Mouse (Mus musculus) lung, postnatal 0 days (tissue): ENCODE data around the gene Mapkapk2. TPM values are rescaled to one million over a fixed set of nuclear protein-coding genes. Genes with fewer than 3 reads are reported as not detected.

ENCODE experiments used
- ATAC-seq: fragments of 200-750 bp; cut with Nextera tagmentation; 2 replicates; pipeline ENCODE4 v1.8.0; 2017; ENCODE audit warnings: moderate library complexity
- DNase-seq: peaks from one replicate; pipeline ENCODE4 v3.0.0-alpha.2; 2016; ENCODE audit warnings: low spot score
- H3K27ac ChIP-seq: fragments of 300-500 bp; sonication (generic); 2 replicates; pipeline ENCODE4 v1.5.1; 2014; ENCODE audit warnings: antibody characterized with exemption, mild to moderate bottlenecking, low read length, mixed read lengths
- H3K27me3 ChIP-seq: fragments of 300-500 bp; sonication (generic); replicated peaks from 2 replicates; pipeline ENCODE4 v1.6.1; 2014; ENCODE audit warnings: low read length, mixed read lengths; ENCODE audit not compliant: insufficient read depth
- H3K36me3 ChIP-seq: fragments of 300-500 bp; sonication (generic); 2 replicates; pipeline ENCODE4 v1.6.1; 2014; ENCODE audit warnings: low read length, mixed read lengths; ENCODE audit not compliant: insufficient read depth
- H3K4me1 ChIP-seq: fragments of 300-500 bp; sonication (generic); 2 replicates; pipeline ENCODE4 v1.6.1; 2014; ENCODE audit warnings: antibody characterized with exemption, low read depth, low read length, mixed read lengths; ENCODE audit not compliant: insufficient read depth
- H3K4me2 ChIP-seq: fragments of 300-500 bp; sonication (generic); replicated peaks from 2 replicates; pipeline ENCODE4 v1.6.1; 2014; ENCODE audit warnings: low read depth, mild to moderate bottlenecking, low read length, moderate library complexity, mixed read lengths
- H3K4me3 ChIP-seq: fragments of 300-500 bp; sonication (generic); 2 replicates; pipeline ENCODE4 v1.5.1; 2014; ENCODE audit warnings: low read depth, low read length
- H3K9ac ChIP-seq: fragments of 300-500 bp; sonication (generic); replicated peaks from 2 replicates; pipeline ENCODE4 v1.6.1; 2014; ENCODE audit warnings: low read depth, mild to moderate bottlenecking
- H3K9me3 ChIP-seq: fragments of 300-500 bp; sonication (generic); 2 replicates; pipeline ENCODE4 v1.6.1; 2016; ENCODE audit warnings: low read length, mixed read lengths
- CTCF ChIP-seq: IDR thresholded peaks from 2 replicates; pipeline ENCODE4 v1.5.1; 2016; ENCODE audit warnings: antibody characterized with exemption, mild to moderate bottlenecking
- EP300 ChIP-seq: IDR thresholded peaks from 2 replicates; pipeline ENCODE4 v1.6.1; 2016; ENCODE audit warnings: antibody characterized with exemption, mild to moderate bottlenecking, control low read depth
- WGBS: fragments of 180-500 bp; shearing (Covaris S2); extraction: QIAGEN DNeasy Blood & Tissue Kit; methylation state at CpG from one replicate; pipeline ENCODE4 v1.1.7; 2014; 5-methylcytosine and 5-hydroxymethylcytosine counted together
- polyA plus RNA-seq: library from polyadenylated mRNA; unstranded; fragments of >200 nt; fragmentation: Nextera tagmentation; extraction: Ambion mirVana; gene quantifications from 2 replicates; pipeline ENCODE4 v1.2.1, GENCODE M21; 2015

Mapkapk2 gene
- polyA plus RNA-seq, 1 experiment from 2014 or later = 65.0 TPM

DNA sequence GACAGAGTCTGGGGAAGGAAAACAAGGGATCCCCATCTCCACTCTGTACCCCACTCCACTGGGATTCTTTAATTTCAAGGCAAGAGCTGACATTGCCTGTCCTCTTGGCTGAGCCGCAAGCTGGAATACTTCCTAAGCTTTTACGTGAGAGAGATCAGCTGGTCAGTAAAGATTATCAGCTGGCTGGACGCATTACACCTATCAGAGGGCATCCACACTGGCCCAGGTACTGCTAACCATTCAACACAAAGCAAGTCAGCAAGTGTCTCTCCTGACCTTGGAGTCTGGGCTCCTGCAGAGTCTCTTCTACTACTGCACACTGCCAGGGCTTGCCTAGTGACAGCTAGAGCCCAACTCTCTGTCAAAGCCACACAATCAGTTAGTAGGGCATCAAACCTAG lies 6.1 kb downstream of the Mapkapk2 start:
- Histone ChIP-seq H3K4me1 (peaks cover 67% of the 10 kb centered on the region; the same call in 1 of the 2 replicates), H3K27ac (no peak overlapping the region), H3K27me3 (no peaks in the 10 kb centered on the region), H3K9ac (no peak overlapping the region), H3K9me3 (no peaks in the 10 kb centered on the region), H3K4me2 (no peak overlapping the region), H3K4me3 (no peak overlapping the region), H3K36me3 (no peaks in the 10 kb centered on the region)
- ATAC-seq = no peak
- 71% methylated on average over 3 of the region's 3 CpGs for WGBS
- DNase-seq = no peak
- no peak for TF ChIP-seq CTCF
- TF ChIP-seq EP300 = no peak

DNA sequence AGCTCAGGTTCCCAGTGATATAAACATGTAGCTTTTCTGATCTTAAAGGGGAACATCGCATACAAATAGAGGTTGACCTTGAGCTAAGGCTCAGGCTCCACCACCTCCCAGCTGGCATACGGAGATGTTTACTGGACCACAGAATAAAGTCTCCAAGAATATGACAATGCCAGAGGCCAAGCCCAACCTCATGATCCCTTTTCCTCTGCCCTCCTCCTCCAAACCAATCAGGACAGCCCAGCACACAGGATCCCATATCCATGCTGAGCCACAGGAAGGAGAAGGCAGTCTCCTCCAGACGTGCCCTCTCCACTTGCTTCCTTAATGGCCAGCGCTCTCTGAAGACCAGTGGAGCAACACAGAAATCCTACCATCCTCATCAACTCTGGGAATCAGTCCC lies 6.7 kb downstream of the Mapkapk2 start:
- DNase-seq (peak; percentile 38), ATAC-seq (no peak)
- H3K27ac ChIP-seq = peak overlapping the region; percentile 69; the same call in 1 of the 2 replicates
- no peaks in the 10 kb centered on the region for H3K9me3 ChIP-seq
- H3K4me1 ChIP-seq = peaks cover 68% of the 10 kb centered on the region
- TF ChIP-seq EP300 = no peak
- no peaks in the 10 kb centered on the region for H3K36me3 ChIP-seq
- H3K4me2 ChIP-seq = peak overlapping the region; percentile 22; the same call in 1 of the 2 replicates
- H3K9ac ChIP-seq = no peak overlapping the region
- no peak overlapping the region for H3K4me3 ChIP-seq
- 45% methylated on average over 4 of the region's 4 CpGs for WGBS
- H3K27me3 ChIP-seq = no peaks in the 10 kb centered on the region

DNA sequence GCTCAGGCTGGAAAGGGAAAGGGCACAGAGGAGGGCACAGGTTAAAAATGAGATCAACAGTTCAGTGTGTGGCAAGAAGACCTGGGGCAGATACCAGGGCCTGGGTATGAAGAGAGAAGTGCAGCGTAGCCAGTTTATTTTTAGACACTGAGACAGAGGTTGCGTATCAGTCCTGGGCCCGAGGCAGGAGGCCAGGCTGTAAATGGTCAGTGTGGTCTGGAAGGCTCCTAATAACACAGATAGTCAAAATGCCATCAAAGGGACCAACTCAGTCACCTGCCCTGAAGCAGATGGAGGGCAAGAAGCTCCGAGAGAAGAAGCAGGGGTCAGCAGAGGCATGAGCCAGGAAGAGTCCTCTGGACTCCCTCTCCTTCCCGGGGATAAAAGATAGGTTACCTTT lies 7.4 kb downstream of the Mapkapk2 start:
- WGBS = 32% methylated on average over 5 of the region's 5 CpGs
- H3K4me3 ChIP-seq = no peak overlapping the region

DNA sequence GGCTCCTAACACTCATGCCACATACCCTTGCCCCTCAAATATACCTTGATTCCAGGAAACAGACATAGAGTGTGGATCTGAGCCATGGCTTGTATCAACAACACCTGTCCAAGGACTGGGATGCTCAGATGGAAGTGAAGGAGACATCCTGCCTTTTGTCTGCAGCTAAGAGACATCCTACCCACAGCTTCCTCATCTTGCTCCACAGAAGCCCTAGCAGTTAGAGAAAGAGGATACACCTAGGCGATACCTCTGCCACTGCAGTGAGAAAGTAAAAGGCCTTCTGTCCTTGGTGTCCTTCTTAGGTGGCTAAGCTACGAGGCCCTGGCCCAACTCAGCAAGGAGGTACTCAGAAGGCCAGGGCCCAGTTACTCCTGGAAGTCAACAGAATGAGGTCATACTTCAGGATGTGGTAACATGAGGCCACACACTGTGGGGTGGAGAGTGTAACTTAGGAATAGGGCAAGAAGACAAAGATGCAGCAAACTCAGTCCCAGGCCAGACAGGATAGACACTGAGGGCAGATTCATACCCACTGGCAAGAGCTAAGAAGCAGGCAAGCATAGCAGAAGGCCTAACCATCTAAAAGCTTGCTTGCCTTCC lies 8.0 kb downstream of the Mapkapk2 start:
- WGBS = 48% methylated on average over 2 of the region's 2 CpGs
- peak overlapping the region; percentile 72 for H3K27ac ChIP-seq
- peaks cover 70% of the 10 kb centered on the region for H3K4me1 ChIP-seq
- H3K4me2 ChIP-seq = 0 out of 2 replicates have a peak overlapping the region, but pooled peaks have one; percentile 12
- TF ChIP-seq CTCF = no peak
- TF ChIP-seq EP300 = no peak
- DNase-seq (peak; percentile 82), ATAC-seq (peak; percentile 68)
- H3K9me3 ChIP-seq = no peaks in the 10 kb centered on the region
- H3K4me3 ChIP-seq = no peak overlapping the region
- no peaks in the 10 kb centered on the region for H3K36me3 ChIP-seq
- H3K9ac ChIP-seq = no peak overlapping the region
- no peaks in the 10 kb centered on the region for H3K27me3 ChIP-seq

More for the DNA sequence above, 7.4 kb downstream of the Mapkapk2 start:
- TF ChIP-seq EP300 (no peak), CTCF (no peak)
- peak; percentile 50 for DNase-seq
- no peaks in the 10 kb centered on the region for H3K36me3 ChIP-seq
- H3K9me3 ChIP-seq = no peaks in the 10 kb centered on the region
- H3K4me2 ChIP-seq = peak overlapping the region; percentile 22; the same call in 1 of the 2 replicates
- peak overlapping the region; percentile 69 for H3K27ac ChIP-seq
- H3K9ac ChIP-seq = no peak overlapping the region
- 0 out of 2 replicates have a peak, but pooled peaks have one; percentile 9 for ATAC-seq
- H3K4me1 ChIP-seq = peaks cover 68% of the 10 kb centered on the region
- H3K27me3 ChIP-seq = no peaks in the 10 kb centered on the region

DNA sequence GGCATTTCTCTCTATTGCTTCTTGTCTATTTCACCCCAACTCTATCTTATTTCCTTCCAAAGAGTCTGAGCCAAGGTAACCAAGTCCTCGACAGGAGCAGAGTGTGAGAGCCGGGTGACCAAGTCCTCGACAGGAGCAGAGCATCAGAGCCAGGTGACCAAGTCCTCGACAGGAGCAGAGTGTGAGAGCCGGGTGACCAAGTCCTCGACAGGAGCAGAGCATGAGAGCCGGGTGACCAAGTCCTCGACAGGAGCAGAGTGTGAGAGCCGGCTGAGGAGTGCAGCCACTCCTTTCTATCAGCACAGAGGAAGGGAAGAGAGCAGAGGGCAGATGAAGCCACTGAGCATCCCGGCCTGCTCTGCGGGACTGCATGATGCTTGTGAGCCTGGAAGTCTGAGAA lies 9.1 kb downstream of the Mapkapk2 start:
- TF ChIP-seq EP300 (peak; percentile 54; the same call in 1 of the 2 replicates), CTCF (no peak)
- no peaks in the 10 kb centered on the region for H3K36me3 ChIP-seq
- DNase-seq = peak; percentile 84
- 46% methylated on average over 11 of the region's 11 CpGs for WGBS
- peak; percentile 59 for ATAC-seq
- H3K4me3 ChIP-seq = no peak overlapping the region
- H3K27ac ChIP-seq = peak overlapping the region; percentile 72
- H3K4me2 ChIP-seq = peak overlapping the region; percentile 14; the same call in 1 of the 2 replicates
- H3K4me1 ChIP-seq = peaks cover 76% of the 10 kb centered on the region
- H3K27me3 ChIP-seq = no peaks in the 10 kb centered on the region
- H3K9ac ChIP-seq = no peak overlapping the region
- H3K9me3 ChIP-seq = no peaks in the 10 kb centered on the region

DNA sequence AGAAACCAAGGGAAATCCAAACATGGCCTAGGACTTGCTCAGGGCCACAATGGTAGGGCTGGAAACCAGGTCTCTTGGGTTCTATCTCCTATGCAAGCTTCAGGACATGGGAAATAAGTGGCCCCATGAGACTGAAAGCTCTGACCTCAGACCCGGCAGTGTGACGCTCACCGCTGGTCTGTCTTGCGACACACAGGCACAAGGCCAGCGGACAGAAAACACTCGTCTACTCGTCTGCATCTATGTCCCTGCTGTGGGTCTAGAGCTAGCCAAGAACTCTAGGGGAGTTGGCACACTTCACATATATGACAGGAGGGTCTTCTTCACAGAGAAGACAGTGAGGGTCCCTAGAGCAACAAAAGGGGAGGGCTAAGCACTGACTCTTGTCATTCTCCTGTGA lies 10.7 kb downstream of the Mapkapk2 start:
- peaks cover 85% of the 10 kb centered on the region for H3K4me1 ChIP-seq
- no peaks in the 10 kb centered on the region for H3K36me3 ChIP-seq
- no peak overlapping the region for H3K4me3 ChIP-seq
- no peak for TF ChIP-seq EP300
- no peak for TF ChIP-seq CTCF
- WGBS = 25% methylated on average over 7 of the region's 7 CpGs
- peak; percentile 19 for ATAC-seq
- peak; percentile 88 for DNase-seq
- no peaks in the 10 kb centered on the region for H3K9me3 ChIP-seq
- H3K4me2 ChIP-seq = no peak overlapping the region
- peak overlapping the region; percentile 62 for H3K27ac ChIP-seq
- no peak overlapping the region for H3K9ac ChIP-seq
- H3K27me3 ChIP-seq = no peaks in the 10 kb centered on the region
